Mouse (Mus musculus) heart, postnatal 0 days (tissue): ENCODE measurements at regions not wholly inside any gene's neighbourhood (a gene's known extent, or its start where the extent isn't known, plus 50 kb on each side); places are given as distances from the start of the nearest gene placed in this dataset.

Source experiments
- ATAC-seq: fragments of 200-750 bp; cut with Nextera tagmentation; 2 replicates; pipeline ENCODE4 v1.8.0; 2017; ENCODE audit warnings: low read depth, moderate number of reproducible peaks, moderate library complexity; ENCODE audit not compliant: insufficient read depth
- DNase-seq: peaks from one replicate; pipeline ENCODE4 v3.0.0-alpha.2; 2016; ENCODE audit warnings: low spot score
- H3K27ac ChIP-seq: fragments of 300-500 bp; sonication (generic); 2 replicates; pipeline ENCODE4 v1.5.1; 2014; ENCODE audit warnings: low read depth, mild to moderate bottlenecking
- H3K27me3 ChIP-seq: fragments of 300-500 bp; sonication (generic); 2 replicates; pipeline ENCODE4 v1.6.1; 2014; ENCODE audit warnings: low read length, mixed read lengths; ENCODE audit not compliant: control insufficient read depth, insufficient read depth
- H3K36me3 ChIP-seq: fragments of 300-500 bp; sonication (generic); replicated peaks from 2 replicates; pipeline ENCODE4 v1.6.1; 2014; ENCODE audit warnings: low read length, mixed read lengths; ENCODE audit not compliant: control insufficient read depth, insufficient read depth
- H3K4me1 ChIP-seq: fragments of 300-500 bp; sonication (generic); 2 replicates; pipeline ENCODE4 v1.6.1; 2014; ENCODE audit warnings: antibody characterized with exemption; ENCODE audit not compliant: control insufficient read depth, insufficient read depth
- H3K4me2 ChIP-seq: fragments of 300-500 bp; sonication (generic); 2 replicates; pipeline ENCODE4 v1.6.1; 2014; ENCODE audit warnings: low read depth, mild to moderate bottlenecking, low read length, moderate library complexity
- H3K4me3 ChIP-seq: fragments of 300-500 bp; sonication (generic); 2 replicates; pipeline ENCODE4 v1.5.1; 2014; ENCODE audit warnings: low read depth, low read length
- H3K9ac ChIP-seq: fragments of 300-500 bp; sonication (generic); replicated peaks from 2 replicates; pipeline ENCODE4 v1.6.1; 2014; ENCODE audit warnings: low read depth, low read length, mixed read lengths
- H3K9me3 ChIP-seq: fragments of 300-500 bp; sonication (generic); replicated peaks from 2 replicates; pipeline ENCODE4 v1.6.1; 2016; ENCODE audit warnings: low read length; ENCODE audit not compliant: control insufficient read depth
- CTCF ChIP-seq: IDR thresholded peaks from 2 replicates; pipeline ENCODE4 v1.5.1; 2016; ENCODE audit warnings: antibody characterized with exemption, control low read depth, low read depth
- EP300 ChIP-seq: IDR thresholded peaks from 2 replicates; pipeline ENCODE4 v1.6.1; 2016; ENCODE audit warnings: antibody characterized with exemption, low read depth
- WGBS: fragments of 180-500 bp; shearing (Covaris S2); extraction: QIAGEN DNeasy Blood & Tissue Kit; methylation state at CpG from one replicate; pipeline ENCODE4 v1.1.7; 2014; 5-methylcytosine and 5-hydroxymethylcytosine counted together

DNA sequence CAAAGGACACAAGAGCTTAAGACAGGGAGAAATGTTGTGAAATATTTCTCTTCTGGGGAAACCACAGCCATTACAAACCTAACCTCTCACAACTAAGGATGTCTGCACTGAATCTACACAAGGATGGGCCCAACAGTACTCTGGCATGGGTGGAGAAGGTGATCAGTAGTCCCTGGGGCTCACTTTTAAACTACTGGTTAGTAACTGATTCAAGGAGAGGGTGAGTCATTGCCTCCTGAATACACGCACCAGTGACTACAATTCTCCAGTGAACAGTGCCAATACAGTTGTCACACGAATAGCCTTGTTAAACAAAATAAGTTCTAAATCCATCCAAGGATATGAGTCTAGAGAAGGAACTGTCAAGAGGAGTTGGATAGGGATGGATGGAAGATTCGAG is 232.6 kb upstream of the Gm21830 start:
- Histone ChIP-seq H3K27me3 (no peaks in the 10 kb centered on the region), H3K9me3 (no peaks in the 10 kb centered on the region), H3K4me1 (no peaks in the 10 kb centered on the region), H3K27ac (no peak overlapping the region), H3K9ac (no peak overlapping the region), H3K4me3 (no peak overlapping the region), H3K36me3 (no peaks in the 10 kb centered on the region), H3K4me2 (no peak overlapping the region)
- DNase-seq, result no peak
- ATAC-seq, result no peak
- TF ChIP-seq EP300, result no peak
- TF ChIP-seq CTCF, result no peak
- 48% methylated on average over 3 of the region's 3 CpGs for WGBS

DNA sequence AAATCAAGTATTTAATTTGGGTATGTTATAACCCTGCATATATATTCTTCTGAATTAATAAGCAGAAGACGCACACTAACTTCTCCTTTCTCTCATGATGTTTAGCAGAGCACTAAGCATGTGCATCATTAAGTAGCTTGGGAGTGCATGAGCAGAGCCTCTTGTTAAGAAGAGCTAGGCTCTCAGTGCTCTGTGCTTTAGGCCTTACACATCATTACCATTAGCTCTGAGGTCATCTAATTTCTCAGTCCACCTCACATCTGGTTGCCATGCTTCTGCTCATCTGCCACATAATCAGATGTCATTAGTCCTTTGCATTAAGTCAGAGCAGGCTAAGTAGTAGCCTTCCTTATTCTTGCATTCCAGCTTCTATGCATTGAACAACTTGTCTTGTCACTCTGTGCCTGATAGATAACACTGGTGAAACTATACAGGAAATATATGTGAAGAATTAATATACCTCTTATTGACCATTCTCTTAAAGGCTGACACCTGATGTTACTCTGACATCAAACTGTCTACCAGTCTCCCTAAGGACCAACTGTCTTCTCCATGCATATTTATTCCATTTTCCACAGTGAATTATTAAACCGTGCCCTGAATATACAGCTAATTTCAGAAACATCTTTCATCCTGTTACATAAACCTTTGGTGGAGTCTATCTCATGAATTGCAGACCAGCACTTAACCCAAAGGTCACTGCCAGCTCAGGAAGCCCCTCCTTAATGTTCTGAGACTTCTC is 192.3 kb upstream of the Gm21830 start:
- TF ChIP-seq CTCF (no peak), EP300 (no peak)
- H3K4me2 ChIP-seq, result no peak overlapping the region
- H3K27ac ChIP-seq, result no peak overlapping the region
- no peak overlapping the region for H3K9ac ChIP-seq
- no peaks in the 10 kb centered on the region for H3K36me3 ChIP-seq
- no peaks in the 10 kb centered on the region for H3K27me3 ChIP-seq
- WGBS, result 72% methylated on average over 2 of the region's 2 CpGs
- no peaks in the 10 kb centered on the region for H3K4me1 ChIP-seq
- H3K9me3 ChIP-seq, result no peaks in the 10 kb centered on the region
- DNase-seq (no peak), ATAC-seq (no peak)
- no peak overlapping the region for H3K4me3 ChIP-seq

DNA sequence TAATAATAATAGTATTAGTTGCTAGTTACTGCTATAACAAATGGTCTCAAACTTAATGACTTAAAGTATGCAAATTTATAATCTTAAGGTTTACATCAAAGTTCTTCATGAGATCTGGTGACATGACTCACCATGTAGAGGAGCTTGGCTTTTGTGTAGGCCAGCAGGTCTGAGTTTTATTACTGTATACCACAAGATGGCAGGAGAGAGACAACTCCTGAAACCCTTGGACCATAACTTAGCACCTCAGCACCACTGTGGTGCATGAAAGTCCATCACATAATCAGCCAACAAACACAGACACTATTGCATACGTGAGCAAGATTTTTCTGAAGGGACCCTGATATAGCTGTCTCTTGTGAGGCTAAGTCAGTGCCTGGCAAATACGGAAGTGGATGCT is 187.2 kb upstream of the Gm21830 start:
- TF ChIP-seq EP300 (no peak), CTCF (peak; percentile 43)
- no peaks in the 10 kb centered on the region for H3K9me3 ChIP-seq
- H3K27me3 ChIP-seq, result no peaks in the 10 kb centered on the region
- no peak overlapping the region for H3K4me3 ChIP-seq
- no peak overlapping the region for H3K4me2 ChIP-seq
- H3K27ac ChIP-seq, result no peak overlapping the region
- DNase-seq (no peak), ATAC-seq (no peak)
- no peaks in the 10 kb centered on the region for H3K36me3 ChIP-seq
- no peaks in the 10 kb centered on the region for H3K4me1 ChIP-seq
- H3K9ac ChIP-seq, result no peak overlapping the region
- 70% methylated on average over 2 of the region's 2 CpGs for WGBS

DNA sequence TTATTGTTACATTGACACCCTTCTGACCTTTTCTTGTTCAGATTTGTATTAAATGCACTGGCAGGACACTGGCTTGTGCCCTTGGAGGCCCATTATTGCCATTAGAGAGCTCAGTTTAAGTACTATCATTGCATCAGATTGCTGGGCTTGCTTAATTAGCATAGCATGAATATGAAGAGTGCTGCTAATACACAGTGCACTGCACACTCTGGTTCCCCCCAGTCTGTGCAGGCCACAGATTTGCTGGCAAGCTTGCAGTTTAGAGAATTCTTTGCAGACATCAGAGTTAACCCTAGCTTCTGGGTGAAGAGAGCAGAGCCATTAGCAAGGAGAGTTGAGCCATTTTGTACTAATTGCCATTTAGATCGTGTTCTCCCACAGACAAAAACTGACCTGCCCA is 156.1 kb upstream of the Gm21830 start:
- Histone ChIP-seq H3K36me3 (no peaks in the 10 kb centered on the region), H3K9me3 (no peaks in the 10 kb centered on the region), H3K4me2 (no peak overlapping the region), H3K27ac (no peak overlapping the region), H3K4me3 (no peak overlapping the region), H3K9ac (no peak overlapping the region), H3K4me1 (no peaks in the 10 kb centered on the region), H3K27me3 (no peaks in the 10 kb centered on the region)
- 81% methylated on average over 1 of the region's 1 CpGs for WGBS
- no peak for TF ChIP-seq CTCF
- ATAC-seq (no peak), DNase-seq (no peak)
